Mouse (Mus musculus) intestine, postnatal 0 days (tissue): ENCODE data around the gene Lhfp. TPM values are rescaled to one million over a fixed set of nuclear protein-coding genes. Genes with fewer than 3 reads are reported as not detected.

ENCODE experiments used
- ATAC-seq: fragments of 200-750 bp; cut with Nextera tagmentation; 2 replicates; pipeline ENCODE4 v1.8.0; 2017; ENCODE audit warnings: mild to moderate bottlenecking, moderate TSS enrichment, moderate library complexity
- H3K27ac ChIP-seq: fragments of 300-500 bp; sonication (generic); 2 replicates; pipeline ENCODE4 v1.5.1; 2014; ENCODE audit warnings: mild to moderate bottlenecking, low read depth, low read length, moderate library complexity
- H3K27me3 ChIP-seq: fragments of 300-500 bp; sonication (generic); replicated peaks from 2 replicates; pipeline ENCODE4 v1.6.1; 2014; ENCODE audit warnings: low read length, mixed read lengths; ENCODE audit not compliant: control insufficient read depth, insufficient read depth
- H3K36me3 ChIP-seq: fragments of 300-500 bp; sonication (generic); 2 replicates; pipeline ENCODE4 v1.6.1; 2014; ENCODE audit warnings: mild to moderate bottlenecking, moderate library complexity; ENCODE audit not compliant: control insufficient read depth, insufficient read depth
- H3K4me1 ChIP-seq: fragments of 300-500 bp; sonication (generic); replicated peaks from 2 replicates; pipeline ENCODE4 v1.6.1; 2014; ENCODE audit warnings: antibody characterized with exemption, low read length, mixed read lengths; ENCODE audit not compliant: control insufficient read depth, insufficient read depth
- H3K4me2 ChIP-seq: fragments of 300-500 bp; sonication (generic); replicated peaks from 2 replicates; pipeline ENCODE4 v1.6.1; 2014; ENCODE audit warnings: low read depth, mild to moderate bottlenecking, moderate library complexity
- H3K4me3 ChIP-seq: fragments of 300-500 bp; sonication (generic); 2 replicates; pipeline ENCODE4 v1.5.1; 2014; ENCODE audit warnings: low read depth, low read length
- H3K9ac ChIP-seq: fragments of 300-500 bp; sonication (generic); 2 replicates; pipeline ENCODE4 v1.6.1; 2014; ENCODE audit warnings: mild to moderate bottlenecking, low read depth, low read length
- H3K9me3 ChIP-seq: fragments of 300-500 bp; sonication (generic); 2 replicates; pipeline ENCODE4 v1.6.1; 2016; ENCODE audit warnings: mixed run types; ENCODE audit not compliant: control insufficient read depth
- CTCF ChIP-seq: sonication (generic); IDR thresholded peaks from 2 replicates; pipeline ENCODE4 v1.5.1; 2016; ENCODE audit warnings: low read depth, mild to moderate bottlenecking, control low read depth, antibody characterized with exemption, moderate library complexity
- WGBS: fragments of 180-500 bp; shearing (Covaris S2); extraction: QIAGEN DNeasy Blood & Tissue Kit; methylation state at CpG from one replicate; pipeline ENCODE4 v1.1.7; 2014; 5-methylcytosine and 5-hydroxymethylcytosine counted together
- polyA plus RNA-seq: library from polyadenylated mRNA; unstranded; fragments of >200 nt; fragmentation: Nextera tagmentation; extraction: Ambion mirVana; gene quantifications from 2 replicates; pipeline ENCODE4 v1.2.1, GENCODE M21; 2015

Lhfp gene
- polyA plus RNA-seq, 1 experiment from 2014 or later = 30.2 TPM

DNA sequence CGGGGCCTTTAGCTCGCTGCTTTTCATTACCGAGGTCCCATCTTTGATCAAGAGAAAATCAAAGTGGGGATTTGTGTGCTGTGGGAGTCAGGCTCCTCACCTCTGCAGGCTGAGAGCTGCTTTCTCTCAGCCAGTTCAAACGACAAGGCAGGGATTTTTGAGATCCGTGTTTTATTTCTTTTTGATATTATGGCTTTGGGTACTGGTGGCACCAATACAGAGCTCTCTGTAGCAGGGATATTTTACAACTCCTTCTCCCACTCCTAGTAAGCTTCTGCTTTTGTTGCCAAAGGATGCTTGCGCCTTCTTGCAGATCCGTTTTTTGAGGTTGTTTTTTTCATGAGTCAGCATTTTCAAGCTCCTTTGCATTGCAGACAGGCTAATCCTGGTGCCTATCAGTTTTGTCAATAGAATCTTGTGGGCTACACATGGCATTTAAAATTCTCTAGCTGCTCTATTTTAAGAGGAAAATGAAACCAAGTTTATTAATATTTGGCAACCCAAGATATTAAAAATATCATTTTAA lies 172.5 kb downstream of the Lhfp start:
- H3K27me3 ChIP-seq = no peaks in the 10 kb centered on the region
- H3K4me1 ChIP-seq = no peaks in the 10 kb centered on the region
- WGBS = 67% methylated on average over 7 of the region's 7 CpGs
- no peak overlapping the region for H3K4me2 ChIP-seq
- H3K27ac ChIP-seq = no peak overlapping the region
- H3K9me3 ChIP-seq = no peaks in the 10 kb centered on the region
- H3K9ac ChIP-seq = no peak overlapping the region
- ATAC-seq = no peak
- no peak for TF ChIP-seq CTCF
- H3K36me3 ChIP-seq = no peaks in the 10 kb centered on the region
- H3K4me3 ChIP-seq = no peak overlapping the region

GRCm38 (mm10) chr3:53214386-53214785 lies 173.1 kb downstream of the Lhfp start:
- Histone ChIP-seq H3K4me2 (no peak overlapping the region), H3K4me1 (no peaks in the 10 kb centered on the region), H3K4me3 (no peak overlapping the region), H3K27ac (no peak overlapping the region), H3K27me3 (no peaks in the 10 kb centered on the region), H3K9ac (no peak overlapping the region), H3K36me3 (no peaks in the 10 kb centered on the region), H3K9me3 (no peaks in the 10 kb centered on the region)
- TF ChIP-seq CTCF = no peak
- WGBS = 89% methylated on average over 4 of the region's 4 CpGs
- ATAC-seq = no peak

- Histone ChIP-seq H3K27ac (no peak overlapping the region), H3K4me3 (no peak overlapping the region), H3K4me2 (no peak overlapping the region), H3K27me3 (no peaks in the 10 kb centered on the region), H3K36me3 (no peaks in the 10 kb centered on the region), H3K9me3 (no peaks in the 10 kb centered on the region), H3K9ac (no peak overlapping the region), H3K4me1 (no peaks in the 10 kb centered on the region)
- no peak for TF ChIP-seq CTCF
- WGBS = 58% methylated on average over 5 of the region's 5 CpGs
- no peak for ATAC-seq
These were observed 176.4 kb downstream of the Lhfp start for GRCm38 (mm10) chr3:53217697-53218096.

DNA sequence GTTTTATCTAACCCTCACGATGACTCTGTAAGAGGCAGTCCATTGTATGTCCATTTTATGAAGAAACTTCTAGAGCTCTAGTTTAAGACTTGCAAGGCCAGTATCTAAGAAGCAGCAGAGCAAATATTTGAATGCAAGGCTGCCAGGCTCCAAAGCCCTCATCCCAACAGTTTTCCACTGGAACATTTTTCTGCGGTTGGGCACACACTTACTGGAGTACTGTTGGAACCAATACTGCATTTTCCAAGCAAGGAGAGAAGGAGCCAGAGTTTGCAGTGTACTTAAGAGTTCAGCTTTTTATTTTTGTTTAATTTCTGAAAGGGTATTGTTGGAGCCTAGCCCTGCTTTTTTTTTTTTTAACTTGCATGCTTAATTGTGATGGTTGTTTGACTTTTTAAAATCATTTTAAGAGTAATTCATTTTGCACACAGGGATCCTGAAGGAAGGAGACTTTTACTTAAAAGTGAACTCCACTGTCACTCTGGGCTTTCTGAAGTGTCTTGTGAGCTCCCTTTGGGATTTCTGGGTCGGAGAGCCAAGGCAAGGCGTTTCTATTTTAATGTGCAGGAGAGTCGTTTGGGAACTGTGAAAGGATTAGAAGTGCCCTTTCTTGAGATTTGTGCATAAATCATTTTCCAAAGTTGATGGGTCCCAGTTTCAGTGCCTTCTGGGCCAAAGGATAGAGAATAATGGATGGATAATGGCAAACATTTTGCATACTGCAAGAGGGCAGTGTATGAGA lies 180.4 kb downstream of the Lhfp start:
- H3K4me1 ChIP-seq = no peaks in the 10 kb centered on the region
- H3K4me3 ChIP-seq = no peak overlapping the region
- no peak for ATAC-seq
- no peak overlapping the region for H3K27ac ChIP-seq
- no peaks in the 10 kb centered on the region for H3K9me3 ChIP-seq
- 61% methylated on average over 5 of the region's 5 CpGs for WGBS
- no peaks in the 10 kb centered on the region for H3K27me3 ChIP-seq
- no peaks in the 10 kb centered on the region for H3K36me3 ChIP-seq
- H3K4me2 ChIP-seq = no peak overlapping the region
- TF ChIP-seq CTCF = no peak
- no peak overlapping the region for H3K9ac ChIP-seq

- Histone ChIP-seq H3K27me3 (no peaks in the 10 kb centered on the region), H3K9me3 (no peaks in the 10 kb centered on the region), H3K4me1 (no peaks in the 10 kb centered on the region), H3K27ac (no peak overlapping the region), H3K4me3 (no peak overlapping the region), H3K4me2 (no peak overlapping the region), H3K9ac (no peak overlapping the region), H3K36me3 (no peaks in the 10 kb centered on the region)
- no peak for ATAC-seq
- 78% methylated on average over 5 of the region's 5 CpGs for WGBS
- no peak for TF ChIP-seq CTCF
These were observed 182.8 kb downstream of the Lhfp start for GRCm38 (mm10) chr3:53224141-53224540.

DNA sequence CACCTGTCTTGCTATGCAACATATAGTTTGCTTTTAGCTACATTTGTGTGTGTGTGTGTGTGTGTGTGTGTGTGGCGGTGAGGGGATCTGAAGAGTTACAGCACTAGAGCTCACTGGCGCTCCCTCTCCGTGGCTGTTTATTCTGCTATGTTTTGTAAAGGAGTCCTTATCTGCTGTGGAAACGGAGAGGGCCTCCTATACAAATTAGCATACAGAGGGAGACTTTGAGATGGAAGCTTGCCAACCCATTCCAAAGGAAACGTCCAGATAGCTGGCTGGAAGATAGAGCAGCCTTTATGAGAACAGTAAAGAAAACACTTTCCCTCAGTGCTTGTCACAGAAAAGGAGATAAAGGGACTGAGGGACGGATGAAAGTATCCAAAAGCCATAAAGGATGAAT lies 184.4 kb downstream of the Lhfp start:
- no peak for TF ChIP-seq CTCF
- no peak overlapping the region for H3K9ac ChIP-seq
- H3K27ac ChIP-seq = no peak overlapping the region
- ATAC-seq = no peak
- H3K9me3 ChIP-seq = no peaks in the 10 kb centered on the region
- H3K27me3 ChIP-seq = no peaks in the 10 kb centered on the region
- H3K4me1 ChIP-seq = no peaks in the 10 kb centered on the region
- WGBS = 13% methylated on average over 6 of the region's 6 CpGs
- H3K4me3 ChIP-seq = no peak overlapping the region
- H3K4me2 ChIP-seq = no peak overlapping the region
- H3K36me3 ChIP-seq = no peaks in the 10 kb centered on the region
